Mouse (Mus musculus) hematopoietic multipotent progenitor cell, adult 10-12 weeks (in vitro differentiated cells): ENCODE results near the gene Gm5414. TPM values are rescaled to one million over a fixed set of nuclear protein-coding genes. Genes with fewer than 3 reads are reported as not detected.

ENCODE experiments used
- polyA plus RNA-seq: library from polyadenylated mRNA; stranded (reverse); fragments of >175 nt; gene quantifications from 2 replicates; pipeline ENCODE4 v1.2.3, GENCODE M21; 2012; ENCODE audit warnings: low replicate concordance

Gene Gm5414
- not detected in 2 replicates for polyA plus RNA-seq

DNA sequence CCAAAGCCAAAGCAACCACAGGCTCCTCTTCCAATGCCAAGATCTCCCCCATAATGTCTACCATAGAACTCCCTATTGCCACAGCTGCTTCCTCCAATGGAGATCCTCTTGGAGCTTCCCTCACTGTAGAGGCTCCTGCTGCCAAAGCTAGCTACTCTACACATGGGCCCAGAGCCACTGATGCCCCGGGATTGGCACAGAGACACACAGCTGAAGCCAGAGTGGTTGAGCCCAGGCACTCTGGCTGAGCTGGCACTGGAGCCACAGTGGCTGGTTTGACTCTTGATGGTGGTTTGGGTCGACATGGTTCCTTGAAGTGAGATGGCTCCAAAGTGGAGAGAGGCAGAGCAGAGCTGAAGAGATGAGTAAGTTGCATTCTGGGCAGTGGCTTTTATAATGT, at the start of gene Gm5414:
TSS of gene Gm5414 (minus strand) at position 305 of the 400 bp plus-strand sequence.

DNA sequence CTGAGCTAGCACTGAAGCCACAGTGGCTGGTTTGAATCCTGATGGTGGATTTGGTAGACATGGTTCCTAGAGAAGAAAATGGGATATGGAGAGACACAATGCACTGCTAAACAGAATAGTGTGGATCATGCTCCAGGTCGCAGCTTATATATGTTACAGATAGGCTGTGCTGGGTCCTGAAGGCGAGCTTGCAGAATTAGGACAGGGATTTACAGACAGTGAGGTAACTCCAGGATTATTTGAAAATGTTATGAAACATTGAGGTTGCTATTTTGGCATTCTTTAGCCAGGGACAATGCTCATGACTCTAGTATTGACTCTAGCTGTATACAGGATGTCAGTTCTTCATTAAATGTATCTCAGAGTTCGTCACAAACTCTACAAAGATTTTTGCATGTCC, 19.3 kb upstream of the Gm5414 start, which contains the start of gene Gm5478:
TSS of gene Gm5478 (minus strand) at position 101 of the 400 bp plus-strand sequence.

Other genes with a start within 250 kb of the Gm5414 start
- gene Krt7, start 217.1 kb downstream of the Gm5414 start, polyA plus RNA-seq, result 0.47 and 0.86 TPM in 2 replicates
- gene Krt87, start 189.4 kb downstream of the Gm5414 start, polyA plus RNA-seq, result not detected in 2 replicates
- gene Krt88, start 180.4 kb downstream of the Gm5414 start, polyA plus RNA-seq, result 0.16 TPM in 1 of 2 replicates, not detected in the other
- not detected in 2 replicates for gene Krt81, start 164.4 kb downstream of the Gm5414 start, polyA plus RNA-seq
- gene Krt86, start 154.7 kb downstream of the Gm5414 start, polyA plus RNA-seq, result 0.92 and 3.3 TPM in 2 replicates
- 0.16 and 0.17 TPM in 2 replicates for gene Krt83, start 136.7 kb downstream of the Gm5414 start, polyA plus RNA-seq
- not detected in 2 replicates for gene Gm49425, start 110.9 kb downstream of the Gm5414 start, polyA plus RNA-seq
- gene Krt84, start 95.4 kb downstream of the Gm5414 start, polyA plus RNA-seq, result not detected in 2 replicates
- not detected in 2 replicates for gene Krt82, start 77.5 kb downstream of the Gm5414 start, polyA plus RNA-seq
- gene Krt90, start 65.2 kb downstream of the Gm5414 start, polyA plus RNA-seq, result not detected in 2 replicates
- gene Krt75, start 54.3 kb downstream of the Gm5414 start, polyA plus RNA-seq, result not detected in 2 replicates
- gene Gm5478, start 19.2 kb upstream of the Gm5414 start, polyA plus RNA-seq, result not detected in 2 replicates
- not detected in 2 replicates for gene Krt6b, start 52.1 kb upstream of the Gm5414 start, polyA plus RNA-seq
- not detected in 2 replicates for gene Krt6a, start 66.1 kb upstream of the Gm5414 start, polyA plus RNA-seq
- gene Krt5, start 84.7 kb upstream of the Gm5414 start, polyA plus RNA-seq, result not detected in 2 replicates
- gene Krt71, start 114.9 kb upstream of the Gm5414 start, polyA plus RNA-seq, result not detected in 2 replicates
- not detected in 2 replicates for gene Krt72, start 158.3 kb upstream of the Gm5414 start, polyA plus RNA-seq
- not detected in 2 replicates for gene Krt73, start 174.2 kb upstream of the Gm5414 start, polyA plus RNA-seq
- not detected in 2 replicates for gene Krt2, start 190.0 kb upstream of the Gm5414 start, polyA plus RNA-seq
- not detected in 2 replicates for gene Krt1, start 222.6 kb upstream of the Gm5414 start, polyA plus RNA-seq
- gene Krt77, start 241.5 kb upstream of the Gm5414 start, polyA plus RNA-seq, result not detected in 2 replicates